Mouse (Mus musculus) spleen, adult 2 months (tissue): ENCODE measurements around the gene Asb2.

Experiments
- CTCF ChIP-seq: fragments of 200-500 bp; IDR thresholded peaks from 2 replicates; pipeline ENCODE4 v1.5.1; 2011; ENCODE audit warnings: mild to moderate bottlenecking, inconsistent platforms; ENCODE audit not compliant: insufficient read depth, insufficient read length, insufficient replicate concordance; ENCODE audit errors: extremely low read depth
- POLR2A ChIP-seq: fragments of 200-500 bp; IDR thresholded peaks from 2 replicates; pipeline ENCODE4 v1.6.1; 2011; ENCODE audit warnings: low read depth, low read length, inconsistent platforms

DNA sequence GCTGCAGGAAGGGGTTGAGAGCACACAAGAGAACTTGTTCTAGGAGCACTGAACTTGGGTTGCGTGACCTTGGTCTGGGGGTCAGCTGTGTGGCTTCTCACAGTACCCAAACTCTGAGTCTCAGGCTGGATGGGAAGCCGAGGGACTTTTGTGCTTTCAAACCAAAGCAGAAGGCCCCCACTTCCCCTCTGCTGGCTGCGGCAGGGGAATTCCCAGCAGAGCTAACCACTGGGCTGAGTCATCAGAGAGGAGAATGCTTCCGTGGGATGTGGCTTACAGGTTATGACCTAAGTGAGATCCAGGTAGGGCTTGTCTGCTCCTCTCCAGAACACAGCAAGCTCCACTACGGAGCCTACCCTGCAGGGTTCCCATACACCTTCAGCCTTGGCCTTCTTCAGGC lies 14.6 kb downstream of the Asb2 start:
- TF ChIP-seq POLR2A = no peak
- TF ChIP-seq CTCF = no peak
